Mouse (Mus musculus) hindbrain, embryonic 15.5 days (tissue): ENCODE measurements at regions not wholly inside any gene's neighbourhood (a gene's known extent, or its start where the extent isn't known, plus 50 kb on each side); places are given as distances from the start of the nearest gene placed in this dataset.

ENCODE experiments used
- ATAC-seq: fragments of 200-750 bp; cut with Nextera tagmentation; 2 replicates; pipeline ENCODE4 v1.8.0; 2017; ENCODE audit warnings: low read depth, moderate number of reproducible peaks, moderate TSS enrichment; ENCODE audit not compliant: low FRiP score
- H3K27ac ChIP-seq: fragments of 300-500 bp; sonication (generic); replicated peaks from 2 replicates; pipeline ENCODE4 v1.5.1; 2015; ENCODE audit warnings: mild to moderate bottlenecking, inconsistent platforms
- H3K27me3 ChIP-seq: fragments of 300-500 bp; sonication (generic); 2 replicates; pipeline ENCODE4 v1.6.1; 2015; ENCODE audit warnings: control low read depth, inconsistent platforms
- H3K36me3 ChIP-seq: fragments of 300-500 bp; sonication (generic); 2 replicates; pipeline ENCODE4 v1.6.1; 2015; ENCODE audit warnings: control low read depth, inconsistent platforms
- H3K4me1 ChIP-seq: fragments of 300-500 bp; sonication (generic); replicated peaks from 2 replicates; pipeline ENCODE4 v1.6.1; 2015; ENCODE audit warnings: control low read depth, inconsistent platforms
- H3K4me2 ChIP-seq: fragments of 300-500 bp; sonication (generic); 2 replicates; pipeline ENCODE4 v1.6.1; 2015; ENCODE audit warnings: moderate library complexity, mild to moderate bottlenecking, inconsistent platforms
- H3K4me3 ChIP-seq: fragments of 300-500 bp; sonication (generic); 2 replicates; pipeline ENCODE4 v1.5.1; 2015; ENCODE audit warnings: mild to moderate bottlenecking, inconsistent platforms
- H3K9ac ChIP-seq: fragments of 300-500 bp; sonication (generic); 2 replicates; pipeline ENCODE4 v1.6.1; 2015; ENCODE audit warnings: inconsistent platforms
- H3K9me3 ChIP-seq: fragments of 300-500 bp; sonication (generic); 2 replicates; pipeline ENCODE4 v1.6.1; 2016; ENCODE audit warnings: control low read depth, inconsistent platforms
- WGBS: fragments of 180-500 bp; shearing (Covaris S2); methylation state at CpG from one replicate; pipeline ENCODE4 v1.1.7; 2015; 5-methylcytosine and 5-hydroxymethylcytosine counted together

DNA sequence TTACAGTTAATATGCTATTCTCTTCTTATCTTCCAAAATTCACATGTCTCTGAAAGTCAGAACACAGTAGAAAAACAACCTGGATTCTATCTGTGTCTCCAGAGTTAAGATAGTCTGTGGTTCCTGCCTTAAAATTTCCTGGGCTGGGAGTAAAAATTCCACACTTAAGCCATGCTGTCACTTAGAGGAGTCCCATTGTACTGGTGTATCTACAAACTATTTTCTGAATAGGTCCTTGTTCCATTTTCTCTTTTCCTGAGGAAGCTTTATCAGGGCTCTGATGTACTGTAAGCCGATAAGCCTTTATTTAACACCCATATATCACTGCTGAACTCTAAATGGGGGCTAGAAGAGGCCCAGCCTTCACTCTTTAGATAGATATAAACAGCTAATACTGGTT, 1171.1 kb downstream of the Efnb2 start:
- no peak overlapping the region for H3K4me3 ChIP-seq
- no peak overlapping the region for H3K27ac ChIP-seq
- ATAC-seq = no peak
- no peaks in the 10 kb centered on the region for H3K4me1 ChIP-seq
- H3K9me3 ChIP-seq = no peaks in the 10 kb centered on the region
- H3K36me3 ChIP-seq = no peaks in the 10 kb centered on the region
- no peak overlapping the region for H3K9ac ChIP-seq
- H3K27me3 ChIP-seq = no peaks in the 10 kb centered on the region
- WGBS = 67% methylated on average over 1 of the region's 1 CpGs
- no peak overlapping the region for H3K4me2 ChIP-seq

GRCm38 (mm10) chr8:7472153-7472796, 1188.8 kb downstream of the Efnb2 start:
- no peak for ATAC-seq

DNA sequence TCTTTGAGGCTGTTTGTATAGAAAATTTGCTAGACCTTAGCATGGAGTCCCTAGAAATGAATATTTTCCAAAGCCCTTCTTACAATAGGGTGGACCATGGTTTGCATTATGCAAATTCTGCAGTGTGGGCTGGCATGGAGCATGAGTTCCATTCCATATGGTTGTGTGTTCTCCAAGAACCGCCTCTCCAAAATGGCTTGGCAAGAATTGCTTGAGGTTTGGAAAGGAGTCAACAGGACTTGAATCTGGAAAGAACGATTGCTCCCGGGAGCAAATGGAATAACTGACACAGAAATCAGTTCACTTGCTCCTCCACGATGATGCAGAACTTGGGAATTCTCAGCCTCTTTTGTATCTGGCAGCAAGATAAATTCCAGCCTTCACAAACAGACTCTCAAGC, 1191.8 kb downstream of the Efnb2 start:
- 85% methylated on average over 4 of the region's 4 CpGs for WGBS
- Histone ChIP-seq H3K36me3 (no peaks in the 10 kb centered on the region), H3K9me3 (no peaks in the 10 kb centered on the region), H3K4me2 (no peak overlapping the region), H3K27ac (no peak overlapping the region), H3K27me3 (no peaks in the 10 kb centered on the region), H3K4me3 (no peak overlapping the region), H3K9ac (no peak overlapping the region), H3K4me1 (no peaks in the 10 kb centered on the region)
- no peak for ATAC-seq

More at GRCm38 (mm10) chr8:7472153-7472796, 1188.8 kb downstream of the Efnb2 start:
- WGBS = 21% methylated on average over 7 of the region's 7 CpGs
- Histone ChIP-seq H3K4me3 (no peak overlapping the region), H3K27me3 (no peaks in the 10 kb centered on the region), H3K4me2 (no peak overlapping the region), H3K4me1 (no peaks in the 10 kb centered on the region), H3K27ac (no peak overlapping the region), H3K9ac (no peak overlapping the region), H3K36me3 (no peaks in the 10 kb centered on the region), H3K9me3 (no peaks in the 10 kb centered on the region)

- no peak for ATAC-seq
- Histone ChIP-seq H3K36me3 (no peaks in the 10 kb centered on the region), H3K27me3 (no peaks in the 10 kb centered on the region), H3K4me3 (no peak overlapping the region), H3K9ac (no peak overlapping the region), H3K9me3 (no peaks in the 10 kb centered on the region), H3K4me1 (no peaks in the 10 kb centered on the region), H3K4me2 (no peak overlapping the region), H3K27ac (no peak overlapping the region)
- WGBS = 69% methylated on average over 1 of the region's 1 CpGs
Observed at GRCm38 (mm10) chr8:7462798-7463197, 1198.2 kb downstream of the Efnb2 start.

GRCm38 (mm10) chr8:7449361-7449760, 1211.7 kb downstream of the Efnb2 start:
- Histone ChIP-seq H3K4me2 (no peak overlapping the region), H3K36me3 (no peaks in the 10 kb centered on the region), H3K4me1 (no peaks in the 10 kb centered on the region), H3K27me3 (no peaks in the 10 kb centered on the region), H3K9ac (no peak overlapping the region), H3K4me3 (no peak overlapping the region), H3K27ac (no peak overlapping the region), H3K9me3 (no peaks in the 10 kb centered on the region)
- ATAC-seq = no peak

- ATAC-seq = no peak
Observed at GRCm38 (mm10) chr8:7447026-7447425, 1214.0 kb downstream of the Efnb2 start.

DNA sequence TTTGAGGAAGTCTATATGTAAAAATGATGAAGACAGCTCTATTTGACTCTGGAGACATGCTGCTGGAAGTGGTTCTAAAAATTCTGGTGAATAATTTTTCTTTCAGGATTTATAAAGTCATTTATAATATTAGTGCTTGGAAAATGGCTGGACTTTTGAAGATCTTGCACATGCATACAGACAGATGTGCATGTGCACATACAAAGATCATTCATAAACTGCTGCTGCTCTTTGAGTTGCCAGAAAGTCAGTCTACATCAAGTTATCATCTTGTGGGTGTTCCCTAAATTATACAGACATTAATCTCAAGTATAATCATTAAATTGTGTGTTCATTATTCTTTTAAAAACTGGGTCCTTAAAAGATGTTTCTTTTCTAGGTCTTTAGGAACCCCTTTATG, 1220.2 kb downstream of the Efnb2 start:
- no peaks in the 10 kb centered on the region for H3K9me3 ChIP-seq
- no peak overlapping the region for H3K27ac ChIP-seq
- H3K4me1 ChIP-seq = peaks cover 12% of the 10 kb centered on the region; the same call in 1 of the 2 replicates
- no peak overlapping the region for H3K4me2 ChIP-seq
- H3K27me3 ChIP-seq = no peaks in the 10 kb centered on the region
- no peak overlapping the region for H3K4me3 ChIP-seq
- no peaks in the 10 kb centered on the region for H3K36me3 ChIP-seq
- no peak for ATAC-seq
- H3K9ac ChIP-seq = no peak overlapping the region

More at GRCm38 (mm10) chr8:7447026-7447425, 1214.0 kb downstream of the Efnb2 start:
- no peaks in the 10 kb centered on the region for H3K36me3 ChIP-seq
- H3K4me3 ChIP-seq = no peak overlapping the region
- H3K4me2 ChIP-seq = no peak overlapping the region
- 58% methylated on average over 1 of the region's 1 CpGs for WGBS
- no peak overlapping the region for H3K9ac ChIP-seq
- H3K4me1 ChIP-seq = no peaks in the 10 kb centered on the region
- H3K9me3 ChIP-seq = no peaks in the 10 kb centered on the region
- no peaks in the 10 kb centered on the region for H3K27me3 ChIP-seq
- H3K27ac ChIP-seq = no peak overlapping the region

- Histone ChIP-seq H3K27ac (no peak overlapping the region), H3K4me3 (no peak overlapping the region), H3K36me3 (no peaks in the 10 kb centered on the region), H3K4me2 (peak overlapping the region; percentile 34), H3K27me3 (no peaks in the 10 kb centered on the region), H3K9me3 (no peaks in the 10 kb centered on the region), H3K4me1 (peaks cover 12% of the 10 kb centered on the region; the same call in 1 of the 2 replicates), H3K9ac (no peak overlapping the region)
- 3% methylated on average over 4 of the region's 4 CpGs for WGBS
- peak; percentile 91 for ATAC-seq
Observed at GRCm38 (mm10) chr8:7440278-7440684, 1220.8 kb downstream of the Efnb2 start.

DNA sequence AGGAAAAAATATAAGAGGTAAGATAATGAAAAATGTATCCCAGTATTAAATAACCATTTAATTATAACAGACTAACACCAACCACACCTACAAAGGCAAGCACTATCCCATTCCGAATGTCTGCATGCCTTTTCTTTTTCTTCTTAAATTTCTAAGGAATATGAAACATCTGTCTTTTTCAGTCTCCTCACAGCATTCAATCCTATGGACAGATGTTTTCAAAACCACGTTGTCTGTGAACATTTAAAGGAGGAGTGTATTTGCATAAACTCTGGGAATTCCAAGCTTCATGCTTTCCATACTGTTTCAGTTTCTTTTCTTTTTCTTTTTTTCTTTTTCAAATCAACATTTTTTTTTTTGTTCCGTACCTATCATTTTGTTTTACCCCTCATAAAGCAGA, 1221.2 kb downstream of the Efnb2 start:
- Histone ChIP-seq H3K9ac (no peak overlapping the region), H3K4me2 (peak overlapping the region; percentile 34), H3K4me1 (peaks cover 12% of the 10 kb centered on the region; the same call in 1 of the 2 replicates), H3K27ac (no peak overlapping the region), H3K27me3 (no peaks in the 10 kb centered on the region), H3K9me3 (no peaks in the 10 kb centered on the region), H3K36me3 (no peaks in the 10 kb centered on the region), H3K4me3 (no peak overlapping the region)
- no peak for ATAC-seq
- WGBS = 15% methylated on average over 3 of the region's 3 CpGs

- Histone ChIP-seq H3K4me3 (no peak overlapping the region), H3K4me1 (no peaks in the 10 kb centered on the region), H3K27me3 (no peaks in the 10 kb centered on the region), H3K36me3 (no peaks in the 10 kb centered on the region), H3K27ac (no peak overlapping the region), H3K4me2 (no peak overlapping the region), H3K9ac (no peak overlapping the region), H3K9me3 (no peaks in the 10 kb centered on the region)
- ATAC-seq = no peak
Observed at GRCm38 (mm10) chr8:7430482-7430881, 1230.6 kb downstream of the Efnb2 start.

DNA sequence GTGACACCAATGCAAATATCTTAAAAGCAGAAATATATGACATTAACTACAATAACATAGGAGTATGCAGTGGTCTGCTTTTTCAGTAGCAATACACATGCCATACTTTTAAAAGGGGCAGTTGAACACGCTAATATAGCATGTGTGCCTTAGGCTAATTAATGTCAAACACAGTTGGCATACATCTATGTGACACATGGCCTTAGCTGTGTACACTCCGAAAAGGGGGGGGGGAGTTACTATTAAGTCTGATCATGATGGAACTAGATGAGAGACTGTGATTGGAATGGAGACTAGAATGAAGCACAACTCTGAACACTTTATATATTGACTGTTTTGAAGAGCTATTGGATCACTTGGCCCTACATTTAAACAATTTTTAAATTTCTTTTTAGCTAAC, 1262.9 kb downstream of the Efnb2 start:
- H3K27ac ChIP-seq = no peak overlapping the region
- no peak for ATAC-seq
- WGBS = 78% methylated on average over 2 of the region's 2 CpGs

DNA sequence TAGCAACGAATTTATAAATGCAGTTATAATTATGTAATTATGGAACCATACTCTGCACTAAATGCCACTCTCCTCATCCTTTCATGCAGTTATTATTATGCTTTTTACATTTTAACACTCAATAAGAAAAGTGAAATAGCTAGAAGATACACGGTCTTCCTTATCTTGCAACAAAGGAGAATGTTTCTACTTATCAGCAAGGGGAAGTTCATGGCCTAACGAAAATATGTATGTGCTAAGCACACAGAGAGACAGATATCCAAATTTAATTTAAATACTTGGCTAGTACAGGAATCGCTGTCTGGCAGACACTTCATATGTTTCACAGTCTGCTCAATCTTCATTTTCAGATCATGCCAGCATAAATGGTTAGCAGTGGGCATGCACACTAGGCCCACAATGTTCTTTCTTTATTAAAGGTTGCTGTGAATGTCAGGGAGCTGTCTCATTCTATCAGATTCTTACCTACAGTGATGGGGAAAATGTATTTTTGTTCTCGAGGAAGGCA, 1263.6 kb downstream of the Efnb2 start:
- Histone ChIP-seq H3K9ac (no peak overlapping the region), H3K4me3 (no peak overlapping the region), H3K9me3 (no peaks in the 10 kb centered on the region), H3K27me3 (no peaks in the 10 kb centered on the region), H3K4me2 (no peak overlapping the region), H3K4me1 (no peaks in the 10 kb centered on the region), H3K36me3 (no peaks in the 10 kb centered on the region), H3K27ac (no peak overlapping the region)
- no peak for ATAC-seq
- WGBS = 81% methylated on average over 5 of the region's 5 CpGs

More for the DNA sequence above, 1262.9 kb downstream of the Efnb2 start:
- Histone ChIP-seq H3K9ac (no peak overlapping the region), H3K4me2 (no peak overlapping the region), H3K4me1 (no peaks in the 10 kb centered on the region), H3K36me3 (no peaks in the 10 kb centered on the region), H3K27me3 (no peaks in the 10 kb centered on the region), H3K9me3 (no peaks in the 10 kb centered on the region), H3K4me3 (no peak overlapping the region)
